Mouse (Mus musculus): ENCODE measurements around the gene Prmt3.

- TF ChIP-seq CTCF (IDR thresholded peaks at IDR 0.05; ENCODE audit: low read depth) = no peak
- TF ChIP-seq EP300 (IDR thresholded peaks at IDR 0.05; ENCODE audit: low read depth) = no peak
Observed at GRCm38 (mm10) chr7:49907191-49908171, 129.3 kb downstream of the Prmt3 start.
